Mouse (Mus musculus): Measurements from ENCODE around the gene 2200002D01Rik.

The 2200002D01Rik gene

DNA sequence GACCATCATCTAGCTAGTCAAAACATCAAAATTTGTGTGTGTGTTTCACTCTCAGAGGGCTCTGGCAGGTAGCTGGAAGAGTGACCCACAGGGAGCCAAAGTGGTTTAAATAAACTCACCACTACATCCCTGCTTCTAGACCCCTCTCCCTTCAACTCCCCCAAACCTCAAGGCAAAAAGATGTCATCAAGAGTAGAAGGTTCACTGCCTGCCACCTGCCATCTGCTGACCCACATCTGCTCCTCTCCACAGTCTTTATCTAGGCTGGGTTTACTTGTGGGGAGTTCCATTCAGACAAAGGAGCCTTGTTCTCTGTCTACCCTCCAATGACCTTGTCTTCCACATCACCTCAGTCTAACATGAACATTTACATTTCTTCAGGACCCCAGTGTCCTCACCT is 31.0 kb upstream of the 2200002D01Rik start:
- no peak for DNase-seq

DNA sequence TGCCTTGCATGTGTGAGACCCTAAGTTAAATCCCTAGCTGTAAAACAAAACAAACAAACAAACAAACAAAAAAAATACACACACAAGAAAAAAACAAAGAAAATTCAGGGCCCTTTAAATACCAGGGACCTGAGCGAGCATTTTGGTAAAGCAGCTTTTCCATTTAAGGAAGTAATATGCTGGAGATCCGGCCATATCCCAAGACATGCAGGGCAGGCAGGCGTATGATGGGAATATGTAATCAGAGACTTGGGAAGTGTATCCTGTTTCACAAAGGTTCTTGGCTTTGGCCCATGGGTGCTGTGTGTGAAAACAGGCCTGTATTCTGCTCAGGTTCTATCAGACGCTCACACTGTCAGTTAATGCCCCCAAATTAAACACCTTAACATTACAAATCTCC is 29.2 kb upstream of the 2200002D01Rik start:
- no peak for DNase-seq

DNA sequence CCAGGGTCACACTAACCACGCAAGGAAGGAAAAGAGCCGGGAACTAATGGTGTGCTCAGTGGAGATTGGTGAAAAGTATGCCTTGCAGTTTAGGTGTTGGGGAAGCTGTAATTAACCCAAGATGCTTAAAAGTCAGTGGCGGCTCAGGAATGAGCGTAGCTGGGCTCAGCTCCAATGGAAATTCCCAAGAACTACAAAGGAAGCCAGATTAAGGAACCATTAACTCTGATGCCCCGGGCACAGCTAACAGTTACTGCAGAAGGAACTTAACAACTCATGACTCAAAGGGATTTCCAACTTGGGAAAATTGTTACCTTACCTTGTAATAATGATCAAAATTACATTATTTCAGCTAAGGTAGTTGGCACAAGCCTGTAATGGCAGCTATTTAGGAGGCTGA is 28.4 kb upstream of the 2200002D01Rik start:
- no peak for DNase-seq

DNA sequence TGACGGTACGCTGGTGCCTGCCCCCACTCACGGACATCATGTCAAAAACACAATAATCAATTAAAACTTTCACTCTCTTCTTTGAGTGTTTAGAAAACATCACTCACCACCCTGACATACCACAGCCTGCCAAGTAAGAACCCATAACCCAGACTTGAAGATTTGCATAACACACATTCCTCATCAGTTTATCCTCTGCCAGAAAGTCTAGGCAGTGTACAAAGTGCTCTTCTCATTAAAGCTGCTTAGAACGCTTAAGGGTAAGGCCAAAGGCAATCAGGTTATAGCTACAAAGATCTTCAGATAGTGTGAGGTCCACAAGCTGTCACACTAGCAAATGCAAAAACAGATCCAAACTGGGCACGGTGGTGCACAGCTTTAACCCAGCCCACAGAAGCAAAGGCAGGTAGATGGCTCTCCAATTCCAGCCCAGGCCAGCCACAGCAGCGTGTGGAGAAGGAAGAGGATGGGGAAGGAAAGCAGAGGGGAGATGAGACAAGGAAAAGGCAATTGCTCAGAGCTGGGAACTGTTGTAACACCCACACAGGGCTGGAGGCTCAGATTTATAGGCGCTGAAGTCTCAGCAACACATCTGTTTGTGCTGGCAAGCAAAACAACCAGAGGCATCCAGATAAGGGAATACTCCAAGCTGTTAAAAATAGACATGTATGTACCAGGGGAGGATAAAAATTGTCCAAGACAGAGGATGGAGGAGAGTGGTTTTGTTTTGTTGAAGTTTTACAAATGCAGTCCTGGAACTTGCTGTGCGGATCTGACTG is 23.6 kb upstream of the 2200002D01Rik start:
- no peak for DNase-seq

DNA sequence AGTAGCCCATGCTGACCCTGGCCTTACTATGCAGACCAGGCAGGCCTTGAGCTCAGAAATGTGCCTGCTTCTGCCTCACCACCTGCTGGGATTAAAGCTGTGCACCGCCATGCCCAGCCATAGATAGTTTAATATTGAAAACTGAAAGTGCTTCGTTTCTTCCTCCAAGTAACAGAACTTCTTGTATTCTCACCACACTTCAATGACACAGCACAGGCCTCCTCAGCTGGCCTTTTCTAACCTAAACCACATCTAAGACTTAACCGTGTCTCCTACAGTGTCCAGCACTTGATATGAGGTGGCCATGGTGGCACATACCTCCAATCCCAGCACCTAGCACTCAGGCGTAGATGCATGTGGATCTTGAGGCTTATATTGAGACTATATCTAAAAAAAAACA is 22.2 kb upstream of the 2200002D01Rik start:
- DNase-seq, result no peak

DNA sequence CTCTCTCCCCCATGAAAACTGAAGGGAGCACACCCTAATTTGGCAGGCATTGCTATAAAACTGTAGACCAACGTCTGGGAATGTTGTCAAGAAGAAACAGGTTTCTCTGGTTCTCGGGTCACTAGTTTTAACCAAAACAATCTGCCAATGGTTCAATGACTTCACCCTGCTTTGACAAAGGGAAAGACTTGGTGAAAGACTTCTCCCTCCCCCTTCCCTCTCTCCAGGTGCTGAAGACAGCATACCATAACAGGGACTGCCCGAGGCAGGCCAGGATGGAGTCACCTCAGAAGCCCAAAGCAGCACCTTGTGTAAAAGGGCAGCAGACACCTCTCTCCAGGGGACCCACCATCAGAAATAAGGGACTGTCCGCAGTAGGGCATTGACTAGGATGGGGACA is 18.7 kb upstream of the 2200002D01Rik start:
- no peak for DNase-seq

DNA sequence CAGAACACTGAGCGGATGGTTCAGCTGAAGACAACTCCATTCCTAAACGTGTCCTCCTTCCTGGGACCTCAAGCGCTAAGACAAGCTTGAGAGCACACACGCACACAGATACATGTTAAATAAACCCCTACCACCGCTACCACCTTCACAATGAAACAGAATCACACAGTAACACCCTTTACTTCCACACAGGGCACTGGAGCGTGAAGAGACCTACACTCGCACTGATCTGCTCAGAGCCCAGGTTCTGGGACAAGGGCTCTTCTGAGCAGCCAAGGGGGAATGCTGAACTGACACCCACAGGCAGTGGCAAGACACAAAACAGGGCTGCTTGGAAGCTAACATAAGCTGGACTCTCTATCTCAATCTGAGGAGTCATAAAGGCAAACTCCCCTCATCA is 17.4 kb upstream of the 2200002D01Rik start:
- DNase-seq, result no peak

DNA sequence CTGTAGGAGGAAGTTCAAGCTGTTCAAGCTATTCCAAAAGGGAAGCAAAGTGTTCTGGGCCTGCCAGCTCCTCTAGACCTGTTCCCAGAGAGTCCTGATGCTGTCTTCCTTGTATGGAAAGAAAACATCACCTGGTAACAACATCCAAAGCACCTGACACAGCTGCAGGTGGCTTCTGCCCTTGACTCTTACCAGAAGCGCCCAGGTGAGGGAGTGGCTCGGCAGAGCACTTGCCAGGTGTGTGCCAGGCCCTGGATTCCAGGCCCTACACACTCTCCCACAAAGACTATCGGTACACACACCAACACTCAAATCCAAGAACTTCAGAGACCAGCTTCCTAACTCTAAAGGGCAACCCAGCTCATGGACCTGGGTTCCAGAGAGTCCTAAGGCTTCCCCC is 15.6 kb upstream of the 2200002D01Rik start:
- DNase-seq, result no peak

DNA sequence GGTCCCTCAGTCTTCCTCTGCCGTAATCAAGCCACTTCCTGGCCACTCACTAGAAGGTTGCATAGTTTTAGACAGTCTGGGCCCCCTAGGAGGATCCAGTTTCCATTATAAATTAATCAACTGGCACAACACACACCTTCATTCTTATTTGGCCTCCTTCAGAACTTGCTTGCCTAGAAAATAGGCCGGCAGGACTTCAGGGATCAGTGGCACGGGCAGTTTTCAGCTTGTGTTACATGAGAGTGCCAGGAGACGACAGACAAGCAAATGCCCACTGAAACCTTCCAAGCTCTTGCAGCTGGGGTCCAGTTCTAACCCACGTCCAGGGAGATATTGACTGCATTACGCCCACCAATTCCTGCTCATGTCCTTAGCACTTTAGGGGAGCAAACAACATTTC is 13.9 kb upstream of the 2200002D01Rik start:
- no peak for DNase-seq

DNA sequence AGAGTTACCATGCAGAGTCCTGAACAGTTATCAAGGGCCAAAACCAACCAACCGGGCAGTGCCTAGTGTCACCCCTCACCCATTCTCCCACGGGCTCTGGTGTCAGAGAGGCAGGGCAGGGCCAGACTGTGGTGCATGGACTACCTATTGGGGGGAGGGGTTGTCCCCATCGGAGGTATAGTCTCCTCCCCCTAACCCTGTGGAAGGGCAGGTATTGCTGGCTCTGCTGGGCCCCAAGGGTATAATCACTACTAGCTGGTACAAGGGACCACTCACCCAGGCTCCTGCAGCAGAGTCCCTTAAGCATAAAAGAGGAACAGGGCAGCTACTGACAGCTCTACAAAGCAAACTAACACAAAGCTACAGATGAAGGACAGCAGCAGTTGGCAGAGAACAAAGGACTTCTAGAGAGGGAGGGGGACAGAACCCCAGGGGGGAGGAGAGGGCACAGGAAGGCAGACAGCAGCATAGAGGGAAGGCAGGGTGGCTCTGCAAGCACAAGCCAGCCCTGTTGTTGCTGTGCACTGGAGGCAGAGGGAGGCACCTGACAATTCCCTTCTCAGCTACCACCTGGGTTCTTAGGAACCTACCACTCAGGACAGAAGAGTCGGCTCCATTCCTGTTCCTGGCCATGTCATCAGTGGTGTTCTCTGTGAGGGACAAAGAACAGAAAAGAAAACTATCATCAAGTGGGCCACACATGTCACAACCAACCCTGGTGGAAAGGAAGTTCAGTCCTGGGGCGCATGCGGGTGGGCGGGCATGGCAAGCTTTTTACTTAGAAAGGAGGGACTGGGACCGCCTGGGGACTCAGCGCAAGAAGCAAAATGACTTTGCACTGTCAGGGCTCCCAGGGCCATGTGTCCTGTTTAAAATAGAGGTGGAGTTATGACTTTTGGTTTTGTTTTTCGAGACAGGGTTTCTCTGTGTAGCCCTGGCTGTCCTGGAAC is 11.8 kb upstream of the 2200002D01Rik start:
- no peak for DNase-seq

DNA sequence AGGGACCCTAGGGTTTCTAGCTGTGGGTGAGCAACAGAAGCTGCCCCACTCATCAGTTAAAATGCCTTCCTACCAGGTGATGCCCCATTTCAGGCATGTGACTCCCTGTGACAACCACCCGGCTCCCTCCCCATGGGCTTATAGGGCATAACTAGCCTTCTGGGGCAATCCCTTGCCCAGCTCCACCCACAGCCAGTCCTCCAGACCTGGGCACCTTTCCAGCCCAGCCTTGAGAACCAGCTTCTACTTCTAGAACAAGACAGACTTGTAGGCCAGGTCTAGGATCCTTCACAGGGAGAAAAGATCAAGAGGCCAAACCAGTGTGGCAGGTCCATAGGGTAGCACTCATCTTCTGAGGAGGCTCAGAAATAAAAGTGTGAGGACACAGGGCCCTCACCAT is 9.1 kb upstream of the 2200002D01Rik start:
- no peak for DNase-seq

DNA sequence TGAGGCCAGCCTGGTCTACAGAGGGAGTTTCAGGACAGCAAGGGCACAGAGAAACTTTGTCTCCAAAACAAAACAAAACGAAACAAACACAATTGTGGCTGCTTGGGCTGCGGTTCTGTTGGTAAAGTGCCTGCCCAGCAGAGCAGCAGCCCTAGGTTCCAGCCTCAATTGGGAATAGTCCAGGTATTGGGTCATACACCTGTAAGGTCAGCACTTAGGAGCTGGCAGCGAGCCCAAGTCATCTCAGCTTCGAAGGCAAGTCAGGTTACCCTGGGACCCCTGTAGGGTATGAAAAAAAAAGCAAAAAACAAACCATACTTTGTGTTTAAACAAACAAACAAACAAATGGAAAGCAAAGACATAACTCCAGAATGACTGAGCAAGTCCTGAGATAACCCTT is 7.6 kb upstream of the 2200002D01Rik start:
- DNase-seq, result no peak

DNA sequence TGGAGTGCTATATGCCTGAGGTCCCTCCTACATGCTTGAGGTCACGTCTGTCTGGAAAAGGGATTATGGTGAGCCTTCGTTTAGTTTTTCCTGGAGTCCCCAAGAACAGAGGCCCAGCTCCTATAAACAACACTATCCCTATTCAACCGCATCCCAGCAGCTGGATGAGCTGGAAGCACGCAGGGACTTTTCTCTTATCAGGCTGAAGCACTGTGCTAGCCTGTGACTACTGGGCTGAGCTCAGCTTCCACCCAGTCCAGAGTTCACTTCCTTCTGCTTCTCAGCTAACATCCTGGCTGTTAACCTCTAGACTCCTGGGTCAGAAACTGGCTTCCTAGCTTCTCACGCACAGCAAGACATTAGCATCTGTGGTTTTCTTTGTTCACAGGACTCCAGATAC is 5.6 kb upstream of the 2200002D01Rik start:
- DNase-seq, result no peak

DNA sequence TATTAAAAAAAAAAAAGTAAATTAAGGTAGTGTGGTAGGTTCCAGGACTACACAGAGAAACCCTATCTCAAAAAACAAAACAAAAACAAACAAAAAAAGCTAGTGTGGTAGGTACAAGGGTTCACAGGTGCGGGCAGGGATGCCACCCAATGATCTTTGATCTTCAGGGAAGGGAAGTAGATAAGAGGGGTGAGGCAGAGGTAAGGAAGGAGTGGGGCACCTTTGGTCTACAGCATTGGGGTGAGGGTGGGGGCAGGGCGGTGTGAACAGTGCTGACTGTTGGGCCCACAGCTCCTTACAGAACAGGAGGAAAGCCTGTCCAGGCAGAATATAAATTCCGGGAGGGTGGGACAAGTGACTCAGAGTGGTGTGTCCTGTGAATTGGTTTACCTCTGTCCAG is 2.9 kb upstream of the 2200002D01Rik start:
- DNase-seq, result no peak

DNA sequence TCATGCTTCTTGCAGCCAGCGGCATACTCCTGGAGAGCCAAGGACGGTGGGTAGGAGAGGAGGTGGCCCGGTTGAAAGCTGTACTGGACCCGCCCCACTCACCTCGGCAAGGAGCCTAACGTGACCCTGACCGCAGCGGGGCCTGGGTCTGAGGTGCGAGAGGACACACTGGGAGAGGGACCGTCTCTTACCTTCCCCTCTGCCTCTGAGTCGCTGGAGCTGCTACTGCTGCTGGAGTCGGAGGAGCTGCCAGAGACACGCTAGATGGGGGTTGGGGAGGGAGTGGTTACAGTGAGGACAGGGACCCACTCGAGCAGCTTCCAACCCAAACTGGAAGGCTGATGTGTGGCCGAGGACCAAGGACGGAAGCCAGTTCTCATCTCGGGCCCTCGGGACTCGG is 560 bp downstream of the 2200002D01Rik start:
- peak in 1 of 2 experiments; percentile 25 for DNase-seq

DNA sequence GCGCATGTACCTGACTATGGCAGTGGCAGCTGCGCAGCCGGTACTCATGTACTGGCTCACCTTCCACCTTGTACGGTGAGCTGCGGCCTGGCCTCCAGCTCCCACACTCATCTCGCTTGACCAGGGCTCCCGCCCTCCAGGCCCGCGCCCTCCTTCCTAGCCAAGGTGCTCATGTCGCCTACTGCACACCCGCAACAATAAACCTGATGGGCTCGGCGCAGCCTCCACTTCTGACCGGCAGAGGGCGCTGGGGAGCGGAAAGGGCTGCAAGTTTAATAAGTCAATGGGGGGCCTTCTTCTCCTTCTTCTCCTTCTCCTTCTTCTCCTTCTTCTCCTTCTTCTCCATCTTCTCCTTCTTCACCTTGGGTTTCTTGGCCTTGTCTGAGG is 959 bp downstream of the 2200002D01Rik start:
- peak; percentile 87 to 92 for DNase-seq

DNA sequence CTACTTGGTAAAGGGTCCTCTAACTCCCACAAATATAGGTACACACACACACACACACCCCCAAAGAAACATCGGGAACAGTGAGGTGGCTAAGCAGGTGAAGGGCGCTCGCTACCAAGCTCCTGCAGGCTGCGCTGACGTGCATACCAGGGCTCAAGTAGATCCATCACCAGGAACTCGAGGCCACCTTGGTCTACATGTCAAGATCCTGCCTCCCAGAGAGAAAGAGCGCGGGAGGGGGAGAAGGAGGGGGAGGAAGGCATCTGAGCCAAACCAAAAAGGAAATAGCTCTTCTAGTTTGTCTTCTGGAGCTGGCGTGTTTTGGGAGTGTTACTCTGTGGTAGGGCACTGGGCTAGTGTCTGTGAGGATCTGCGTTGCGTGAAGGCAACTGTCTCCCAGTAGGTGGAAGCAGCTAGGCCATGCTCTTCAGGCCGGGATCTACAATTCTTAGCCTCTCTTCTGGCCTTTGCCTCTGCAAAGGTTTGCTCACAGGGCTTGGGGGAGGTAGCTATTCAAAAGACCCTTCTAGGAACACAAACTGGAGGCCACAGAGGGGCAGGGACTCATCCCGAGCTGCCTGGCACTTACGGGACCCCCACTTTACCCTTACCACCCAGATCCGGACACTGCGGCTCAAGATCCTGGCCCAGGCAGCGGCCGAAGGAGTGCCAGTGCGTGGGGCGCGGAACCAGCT is 1.5 kb downstream of the 2200002D01Rik start:
- no peak for DNase-seq

DNA sequence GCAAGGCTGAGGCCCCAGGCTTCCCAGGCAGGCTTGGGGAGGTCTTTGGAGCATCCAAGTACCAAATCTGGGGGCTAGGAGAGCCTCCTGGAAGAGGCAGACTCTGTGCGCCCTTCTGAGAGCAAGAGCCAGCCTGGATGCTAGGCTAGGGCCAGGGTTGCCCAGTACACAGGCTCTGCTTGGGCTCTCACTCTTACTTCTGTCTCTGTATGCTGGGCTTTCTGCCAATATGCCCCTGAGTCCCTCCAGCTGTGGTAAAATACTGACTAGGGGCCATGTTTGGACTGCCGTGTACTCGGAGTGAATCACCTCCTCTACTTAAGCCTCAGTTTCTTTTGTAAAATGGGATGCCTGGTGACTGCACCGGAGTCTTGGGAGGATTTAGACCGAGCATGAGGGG is 2.3 kb downstream of the 2200002D01Rik start:
- DNase-seq, result no peak

DNA sequence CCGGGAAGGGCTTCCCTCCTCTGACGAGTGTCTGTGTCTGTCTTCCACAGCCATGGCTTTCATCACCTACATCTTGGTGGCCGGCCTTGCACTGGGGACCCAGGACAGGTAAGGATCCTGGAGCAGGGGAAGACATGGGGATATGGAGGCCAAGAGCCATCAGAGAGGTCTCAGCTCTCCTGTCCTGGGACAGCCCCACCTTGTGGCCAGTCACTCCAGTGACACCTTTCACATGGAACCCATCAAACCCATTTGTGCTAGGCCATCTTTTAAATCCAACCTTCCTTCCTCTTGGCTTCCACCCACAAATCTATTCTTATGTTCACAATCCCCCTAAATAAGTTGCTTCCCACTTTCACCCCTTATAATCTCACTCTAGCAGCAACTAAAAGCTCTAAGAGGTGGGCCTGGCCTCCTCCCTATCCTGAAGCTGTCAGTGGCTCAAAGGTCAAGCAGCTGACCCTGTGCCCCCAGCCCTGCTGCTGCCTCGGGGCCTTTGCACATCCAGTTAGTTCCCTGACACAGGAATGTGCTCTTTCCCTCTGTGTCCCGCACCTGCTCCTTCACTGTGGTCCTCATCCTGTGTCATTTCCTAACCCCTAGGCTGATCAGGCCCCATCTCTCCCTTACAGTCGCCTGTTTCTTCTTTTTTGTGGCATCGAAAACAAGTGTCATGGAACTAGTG is 3.4 kb downstream of the 2200002D01Rik start:
- DNase-seq, result peak; percentile 39 to 56

DNA sequence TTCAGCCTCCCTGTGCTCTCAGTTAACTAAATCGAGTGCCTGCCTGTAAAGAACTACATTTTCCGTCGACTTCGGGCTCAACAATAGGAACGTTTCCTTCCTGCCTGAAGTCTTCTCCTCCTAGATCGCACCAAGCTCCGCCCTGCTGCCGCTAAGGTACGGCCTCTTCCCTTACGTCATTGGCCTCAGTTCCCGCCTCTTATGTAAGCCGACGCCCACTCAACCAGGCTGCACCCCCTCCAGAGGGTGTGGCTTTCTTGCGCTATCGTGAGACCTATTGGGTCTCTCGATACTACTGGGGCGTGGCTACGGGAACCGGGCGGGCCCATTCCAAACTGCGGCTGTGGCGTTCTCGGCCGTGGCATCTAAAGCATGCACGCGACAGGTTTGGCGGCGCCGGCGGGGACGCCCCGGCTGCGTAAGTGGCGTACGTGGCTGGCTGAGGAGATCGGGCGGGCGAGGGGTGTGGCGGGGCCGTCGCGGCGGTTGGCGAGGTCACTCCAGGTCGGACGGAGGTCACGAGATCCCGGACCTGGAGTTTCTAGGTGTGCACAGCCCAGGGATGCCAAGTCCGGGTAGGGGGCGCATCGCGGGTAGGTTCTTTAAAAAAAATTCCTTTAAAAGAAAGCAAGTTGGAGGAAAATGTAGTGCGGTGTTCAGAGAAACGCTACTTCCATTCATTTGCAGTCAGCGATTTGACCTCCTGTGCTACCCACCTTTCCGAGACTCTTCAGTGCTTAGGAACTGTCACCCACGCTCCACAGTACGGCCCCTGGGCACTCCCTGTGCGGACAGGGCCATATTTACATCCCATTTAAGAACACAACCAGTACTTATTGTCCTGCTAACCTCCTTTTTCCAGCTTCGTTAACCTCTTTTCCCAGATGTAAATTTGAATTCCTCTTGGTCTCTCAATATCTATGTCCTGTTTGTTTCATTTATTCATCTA is 10.0 kb downstream of the 2200002D01Rik start, which contains the start of gene Yif1b:
Gene Yif1b (plus strand): TSS at position 311 of the 949 bp plus-strand sequence.
- DNase-seq, result peak; percentile 98 to 99

DNA sequence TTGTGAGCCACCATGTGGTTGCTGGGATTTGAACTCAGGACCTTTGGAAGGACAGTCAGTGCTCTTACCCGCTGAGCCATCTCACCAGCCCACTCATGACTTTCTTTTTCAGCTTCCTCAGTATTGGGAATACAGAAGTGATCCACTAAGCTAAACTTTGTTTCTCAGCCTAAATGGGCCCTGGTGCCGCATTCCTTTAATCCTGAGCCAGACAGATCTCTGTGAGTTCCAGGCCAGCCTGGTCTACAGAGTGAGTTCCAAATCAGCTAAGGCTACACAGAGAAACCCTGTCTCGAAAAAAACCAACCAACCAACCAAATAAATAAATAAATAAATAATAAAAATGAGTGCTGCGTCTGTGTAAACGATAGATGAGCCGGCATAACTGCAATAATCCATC is 10.7 kb downstream of the 2200002D01Rik start:
- peak in 1 of 2 experiments; percentile 23 for DNase-seq
